Mouse (Mus musculus) liver, postnatal 0 days (tissue): ENCODE results near the gene Tmem168.

Experiments
- CTCF ChIP-seq: sonication (generic); IDR thresholded peaks from 2 replicates; pipeline ENCODE4 v1.5.1; 2016; ENCODE audit warnings: antibody characterized with exemption, low read depth
- EP300 ChIP-seq: IDR thresholded peaks from 2 replicates; pipeline ENCODE4 v1.6.1; 2016; ENCODE audit warnings: antibody characterized with exemption, low read depth, mild to moderate bottlenecking

DNA sequence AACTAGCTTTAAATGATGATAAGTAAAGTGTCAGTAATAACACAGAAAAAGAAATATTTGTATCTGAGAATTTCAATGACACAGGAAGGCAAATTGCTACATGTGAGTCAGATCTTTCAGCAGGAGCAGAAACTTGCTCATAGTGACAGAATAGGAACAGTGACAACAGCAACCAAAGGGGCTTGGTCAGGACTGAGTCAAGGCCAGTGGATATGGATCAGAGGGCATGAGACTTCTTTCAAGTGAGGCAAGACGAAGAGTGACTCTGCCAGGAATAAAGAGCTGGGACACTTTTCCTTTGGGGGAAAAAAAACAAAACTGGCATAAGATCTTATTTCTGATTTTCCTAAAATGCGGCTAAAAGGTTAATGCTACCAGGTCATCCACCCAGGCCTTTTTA is 52.6 kb downstream of the Tmem168 start:
- TF ChIP-seq CTCF, result no peak
- no peak for TF ChIP-seq EP300
